Mouse (Mus musculus): ENCODE measurements around the gene Hist1h4j. TPM values are rescaled to one million over a fixed set of nuclear protein-coding genes. Genes with fewer than 3 reads are reported as not detected.
A peak's percentile ranks its signal among the peaks of the same experiment; 100 is the strongest.
"Not testable (repeated sequence)": the region's sequence is repeated elsewhere in the genome, so short reads cannot be mapped to it uniquely, and the experiment has no call there.

The Hist1h4j gene
- polyA plus RNA-seq, 1 experiment from 2014 or later: not detected

DNA sequence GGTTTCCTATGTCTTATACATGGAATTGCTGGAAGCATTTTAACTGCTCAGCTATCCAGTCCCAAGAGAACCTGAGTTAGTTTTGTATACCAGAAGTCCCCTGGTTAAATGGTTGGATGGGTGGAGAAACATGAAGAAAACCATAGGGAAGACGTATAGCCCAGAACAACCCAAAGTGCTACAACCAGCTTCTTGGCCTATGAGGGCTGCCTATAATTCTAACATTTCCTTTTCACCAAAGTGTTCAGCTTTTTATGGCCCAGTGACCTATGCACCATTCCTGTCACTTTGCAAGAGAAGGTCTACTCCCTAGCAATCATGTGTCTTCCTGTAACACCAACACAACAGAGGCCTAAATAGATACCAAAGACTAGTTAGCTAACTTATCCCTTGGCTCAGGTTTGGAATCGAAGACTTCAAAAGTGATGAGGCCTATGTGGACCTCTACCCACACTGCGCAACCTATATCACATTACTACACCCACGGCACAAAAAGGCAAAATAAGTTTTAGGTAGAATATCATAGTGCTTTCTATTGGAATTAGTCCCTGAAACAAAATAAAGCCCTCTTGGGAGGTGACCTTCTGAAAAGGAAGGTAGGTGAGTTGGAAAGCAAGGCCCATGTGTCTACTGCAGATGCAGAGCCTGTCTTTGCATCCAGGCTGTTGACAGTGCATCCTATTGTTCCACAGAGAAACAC, 16.3 kb upstream of the Hist1h4j start:
- Histone ChIP-seq H3K4me3 (ENCODE audit: inconsistent target) (peak overlapping the region; percentile 26), H3K27ac (peak overlapping the region; percentile 58), H3K79me2 (ENCODE audit: inconsistent target) (no peaks in the 10 kb centered on the region), H3K36me3 (ENCODE audit: inconsistent target) (no peaks in the 10 kb centered on the region)
- WGBS (ENCODE audit: missing documents): 83% methylated on average over 4 of the region's 4 CpGs

DNA sequence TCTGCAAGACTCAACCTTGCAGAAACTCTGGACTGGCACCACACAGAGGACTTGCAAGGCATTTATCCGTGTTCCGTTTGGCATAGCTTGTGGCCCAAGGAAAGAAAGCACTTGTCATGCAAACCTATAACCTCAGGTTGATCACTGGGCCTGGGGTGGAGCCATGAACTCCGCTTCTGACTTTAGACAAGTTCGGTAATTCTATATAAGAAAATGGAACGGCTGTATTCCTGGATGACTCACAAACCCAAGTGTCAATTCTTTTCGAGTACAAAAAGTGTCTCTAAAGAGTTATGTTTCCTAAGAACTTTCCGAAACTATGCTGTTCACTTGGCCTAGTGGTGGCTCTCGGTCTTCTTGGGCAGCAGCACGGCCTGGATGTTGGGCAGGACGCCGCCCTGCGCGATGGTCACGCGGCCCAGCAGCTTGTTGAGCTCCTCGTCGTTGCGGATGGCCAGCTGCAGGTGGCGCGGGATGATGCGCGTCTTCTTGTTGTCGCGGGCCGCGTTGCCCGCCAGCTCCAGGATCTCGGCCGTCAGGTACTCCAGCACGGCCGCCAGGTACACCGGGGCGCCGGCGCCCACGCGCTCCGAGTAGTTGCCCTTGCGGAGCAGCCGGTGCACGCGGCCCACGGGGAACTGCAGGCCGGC, 13.6 kb upstream of the Hist1h4j start:
- 9% methylated on average over 7 of the region's 44 CpGs for WGBS (ENCODE audit: missing documents)
- not testable (repeated sequence) for H3K79me2 ChIP-seq (ENCODE audit: inconsistent target); H3K36me3 ChIP-seq (ENCODE audit: inconsistent target)
- Histone ChIP-seq H3K27ac (peak overlapping the region; percentile 65), H3K4me3 (ENCODE audit: inconsistent target) (peak overlapping the region; percentile 6; the same call in 1 of the 2 replicates)

DNA sequence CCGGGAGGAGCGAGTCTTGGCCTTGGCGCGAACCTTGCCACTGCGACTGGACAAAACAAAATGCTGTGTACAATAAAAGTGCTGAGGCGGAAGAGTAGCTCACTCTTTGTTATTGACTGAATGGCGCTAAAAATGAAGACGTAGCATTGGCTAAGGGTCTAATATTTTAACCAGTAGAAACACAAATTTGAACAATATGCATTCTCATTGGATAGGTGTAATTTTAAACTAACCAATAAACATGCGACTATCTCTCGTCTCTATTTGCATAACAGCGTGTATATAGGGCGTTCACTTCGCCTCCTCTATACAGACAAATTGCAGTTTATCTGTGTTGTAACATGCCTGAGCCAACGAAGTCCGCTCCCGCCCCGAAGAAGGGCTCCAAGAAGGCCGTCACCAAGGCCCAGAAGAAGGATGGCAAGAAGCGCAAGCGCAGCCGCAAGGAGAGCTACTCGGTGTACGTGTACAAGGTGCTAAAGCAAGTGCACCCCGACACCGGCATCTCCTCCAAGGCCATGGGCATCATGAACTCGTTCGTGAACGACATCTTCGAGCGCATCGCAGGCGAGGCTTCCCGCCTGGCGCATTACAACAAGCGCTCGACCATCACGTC, 13.0 kb upstream of the Hist1h4j start, which contains the start of gene Hist1h2bm:
TSS of gene Hist1h2bm (plus strand) at position 288 of the 616 bp plus-strand sequence.
- peak within 1 kb of the TSS; percentile 6; the same call in 1 of the 2 replicates for H3K4me3 ChIP-seq (ENCODE audit: inconsistent target)
- 0% methylated on average over 23 of the region's 37 CpGs for WGBS (ENCODE audit: missing documents)
- H3K79me2 ChIP-seq (ENCODE audit: inconsistent target); H3K36me3 ChIP-seq (ENCODE audit: inconsistent target): not testable (repeated sequence)
- H3K27ac ChIP-seq: peak within 1 kb of the TSS; percentile 65

GRCm38 (mm10) chr13:21722373-21722925, 12.4 kb upstream of the Hist1h4j start:
- no peak overlapping the region for H3K4me3 ChIP-seq (ENCODE audit: inconsistent target)

DNA sequence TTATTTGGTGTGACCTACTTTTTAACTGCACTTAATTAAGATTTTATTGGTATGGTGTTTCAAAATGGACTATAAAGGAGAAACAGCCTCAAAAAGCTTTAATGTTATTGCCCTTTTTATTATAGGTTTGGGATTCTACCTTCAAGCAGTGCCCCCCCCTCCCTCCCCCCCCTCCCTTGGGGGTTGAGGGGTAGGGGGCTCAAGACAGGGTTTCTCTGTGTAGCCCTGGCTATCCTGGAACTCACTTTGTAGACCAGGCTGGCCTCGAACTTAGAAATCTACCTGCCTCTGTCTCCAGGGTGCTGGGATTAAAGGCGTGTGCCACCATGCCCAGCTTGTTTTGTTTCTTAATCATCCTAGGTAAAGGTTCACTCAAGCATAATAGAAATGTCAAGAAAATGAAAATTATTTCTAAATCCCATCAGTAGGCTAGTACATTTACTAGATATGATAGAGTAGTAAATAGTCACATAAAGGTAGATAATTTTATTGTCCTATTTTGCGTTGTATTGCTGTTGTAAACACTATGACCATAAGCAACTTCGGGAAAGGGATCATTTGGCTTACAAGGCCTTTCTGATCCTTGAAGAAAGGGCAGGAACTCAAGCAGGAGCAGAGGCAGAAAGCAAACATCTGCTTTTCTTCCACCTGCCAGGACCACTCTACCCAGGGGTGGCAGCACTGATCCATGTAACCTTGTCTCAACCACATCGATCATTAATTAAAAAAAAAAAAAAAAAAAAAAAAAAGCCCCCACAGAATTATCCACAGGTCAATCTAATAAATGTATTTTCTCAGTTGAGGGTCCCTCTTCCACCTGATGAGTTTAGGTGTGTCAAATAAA, 11.6 kb upstream of the Hist1h4j start:
- Histone ChIP-seq H3K79me2 (ENCODE audit: inconsistent target) (no peaks in the 10 kb centered on the region), H3K36me3 (ENCODE audit: inconsistent target) (no peaks in the 10 kb centered on the region), H3K4me3 (ENCODE audit: inconsistent target) (no peak overlapping the region), H3K27ac (peak overlapping the region; percentile 35)
- WGBS (ENCODE audit: missing documents): 60% methylated on average over 5 of the region's 5 CpGs

More at GRCm38 (mm10) chr13:21722373-21722925, 12.4 kb upstream of the Hist1h4j start:
- H3K36me3 ChIP-seq (ENCODE audit: inconsistent target): no peaks in the 10 kb centered on the region
- 14% methylated on average over 6 of the region's 11 CpGs for WGBS (ENCODE audit: missing documents)
- peak overlapping the region; percentile 35 for H3K27ac ChIP-seq
- H3K79me2 ChIP-seq (ENCODE audit: inconsistent target): no peaks in the 10 kb centered on the region

GRCm38 (mm10) chr13:21727948-21728572, 6.8 kb upstream of the Hist1h4j start:
- WGBS (ENCODE audit: missing documents): 82% methylated on average over 8 of the region's 11 CpGs
- no peaks in the 10 kb centered on the region for H3K36me3 ChIP-seq (ENCODE audit: inconsistent target)
- no peak overlapping the region for H3K4me3 ChIP-seq (ENCODE audit: inconsistent target)
- no peak overlapping the region for H3K27ac ChIP-seq
- H3K79me2 ChIP-seq (ENCODE audit: inconsistent target): no peaks in the 10 kb centered on the region

GRCm38 (mm10) chr13:21729544-21729943, 5.3 kb upstream of the Hist1h4j start:
- no peaks in the 10 kb centered on the region for H3K36me3 ChIP-seq (ENCODE audit: inconsistent target)
- no peak overlapping the region for H3K4me3 ChIP-seq (ENCODE audit: inconsistent target)
- no peak overlapping the region for H3K27ac ChIP-seq
- no peaks in the 10 kb centered on the region for H3K79me2 ChIP-seq (ENCODE audit: inconsistent target)
- 100% methylated on average over 1 of the region's 1 CpGs for WGBS (ENCODE audit: missing documents)

GRCm38 (mm10) chr13:21733466-21733865, 1.4 kb upstream of the Hist1h4j start:
- H3K79me2 ChIP-seq (ENCODE audit: inconsistent target): no peaks in the 10 kb centered on the region
- H3K4me3 ChIP-seq (ENCODE audit: inconsistent target): no peak overlapping the region
- WGBS (ENCODE audit: missing documents): 87% methylated on average over 5 of the region's 5 CpGs
- H3K27ac ChIP-seq: no peak overlapping the region
- H3K36me3 ChIP-seq (ENCODE audit: inconsistent target): no peaks in the 10 kb centered on the region

- Histone ChIP-seq H3K36me3 (ENCODE audit: inconsistent target) (no peaks in the 10 kb centered on the region), H3K79me2 (ENCODE audit: inconsistent target) (no peaks in the 10 kb centered on the region), H3K4me3 (ENCODE audit: inconsistent target) (peak overlapping the region; percentile 25), H3K27ac (peak overlapping the region; percentile 75)
- WGBS (ENCODE audit: missing documents): 2% methylated on average over 21 of the region's 21 CpGs
These were observed 606 bp upstream of the Hist1h4j start for GRCm38 (mm10) chr13:21734010-21734905.

- Histone ChIP-seq H3K79me2 (ENCODE audit: inconsistent target) (peaks cover 33% of the 10 kb centered on the region), H3K4me3 (ENCODE audit: inconsistent target) (no peak overlapping the region), H3K27ac (no peak overlapping the region), H3K36me3 (ENCODE audit: inconsistent target) (no peaks in the 10 kb centered on the region)
- WGBS (ENCODE audit: missing documents): 70% methylated on average over 1 of the region's 1 CpGs
These were observed 10.1 kb downstream of the Hist1h4j start for GRCm38 (mm10) chr13:21745006-21745405.

- Histone ChIP-seq H3K27ac (peak overlapping the region; percentile 40), H3K79me2 (ENCODE audit: inconsistent target) (peaks cover 35% of the 10 kb centered on the region), H3K4me3 (ENCODE audit: inconsistent target) (peak overlapping the region; percentile 43), H3K36me3 (ENCODE audit: inconsistent target) (no peaks in the 10 kb centered on the region)
- WGBS (ENCODE audit: missing documents): 11% methylated on average over 4 of the region's 5 CpGs
These were observed 14.7 kb downstream of the Hist1h4j start for GRCm38 (mm10) chr13:21749387-21750158.

DNA sequence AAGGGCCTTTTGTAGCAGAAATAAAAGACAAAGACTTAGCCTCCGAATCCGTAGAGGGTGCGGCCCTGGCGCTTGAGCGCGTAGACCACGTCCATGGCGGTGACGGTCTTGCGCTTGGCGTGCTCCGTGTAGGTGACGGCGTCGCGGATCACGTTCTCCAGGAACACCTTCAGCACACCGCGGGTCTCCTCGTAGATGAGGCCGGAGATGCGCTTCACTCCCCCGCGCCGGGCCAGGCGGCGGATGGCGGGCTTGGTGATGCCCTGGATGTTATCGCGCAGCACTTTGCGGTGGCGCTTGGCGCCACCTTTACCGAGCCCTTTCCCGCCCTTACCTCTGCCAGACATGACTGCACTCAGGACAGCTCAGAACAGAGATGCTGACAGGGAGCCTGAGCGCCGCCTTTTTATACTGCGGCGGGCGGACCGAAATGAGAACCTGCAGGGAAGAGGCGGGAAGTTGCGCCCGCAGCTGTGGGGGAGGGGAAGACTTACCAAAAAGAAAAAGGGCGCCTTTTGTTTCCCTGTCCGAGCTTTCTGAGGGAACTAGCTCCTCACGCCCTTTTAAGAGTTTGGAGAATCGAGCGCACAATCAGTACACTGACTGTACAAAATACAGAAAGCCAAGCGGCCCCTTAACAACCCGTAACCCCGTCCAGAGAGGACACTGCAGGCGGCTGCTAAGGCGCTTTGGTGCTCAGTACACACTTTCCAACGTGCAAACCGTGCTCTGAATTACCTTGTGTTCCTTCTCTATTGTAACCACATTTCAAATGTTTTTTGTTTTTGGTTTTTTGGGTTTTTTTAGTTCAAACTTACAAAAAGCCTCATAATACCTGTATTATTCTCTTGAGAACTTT, 15.5 kb downstream of the Hist1h4j start, which contains the start of gene Hist1h4k:
TSS of gene Hist1h4k (minus strand) at position 347 of the 859 bp plus-strand sequence.
- not testable (repeated sequence) for H3K36me3 ChIP-seq (ENCODE audit: inconsistent target)
- peaks cover 35% of the 10 kb centered on the region for H3K79me2 ChIP-seq (ENCODE audit: inconsistent target)
- peak within 1 kb of the TSS; percentile 72 for H3K27ac ChIP-seq
- H3K4me3 ChIP-seq (ENCODE audit: inconsistent target): peak within 1 kb of the TSS; percentile 43
- WGBS (ENCODE audit: missing documents): under 1% methylated on average over 31 of the region's 56 CpGs

All from macrophage (primary cell).